ENCODE assay signal across 8 mouse cellular contexts in the genomic region with DNA sequence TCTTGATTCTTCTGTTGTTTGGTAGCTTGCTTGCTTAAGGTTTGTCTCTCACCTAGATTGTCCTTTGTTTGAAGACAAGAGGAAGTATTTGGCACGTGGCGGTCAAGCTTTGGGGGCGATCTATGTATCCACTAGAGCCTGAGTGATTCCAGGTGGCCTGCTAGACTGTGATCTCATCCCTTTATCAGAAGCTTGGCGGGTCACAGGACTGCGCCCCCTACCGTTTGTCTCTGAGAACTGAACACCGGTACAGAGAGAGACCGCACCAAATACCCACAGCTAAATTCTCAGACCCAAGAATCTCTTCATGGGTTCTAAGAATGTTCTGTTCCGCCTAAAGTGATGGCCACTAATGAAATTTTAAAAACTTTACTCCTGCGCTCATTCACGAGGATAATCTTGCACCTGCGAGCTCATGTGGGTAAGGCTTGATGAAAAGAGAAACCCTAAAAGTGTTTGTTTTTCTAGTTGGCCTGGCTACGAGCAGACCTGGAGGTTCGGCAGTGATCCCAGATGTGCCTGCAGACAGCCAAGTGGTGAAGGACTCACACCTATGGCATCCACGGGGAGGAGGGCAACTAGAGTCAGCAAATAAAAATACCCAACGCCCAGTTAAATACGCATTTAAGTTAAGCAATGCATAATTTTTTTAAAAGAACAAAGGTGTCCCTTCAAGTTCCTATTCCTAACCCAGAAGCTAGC. TPM values are rescaled to one million over a fixed set of nuclear protein-coding genes. Genes with fewer than 3 reads are reported as not detected.
DNase-seq lines count a peak whose midpoint lies in the region; ATAC-seq and TF ChIP-seq lines count a peak whose summit lies in the region.

No protein-coding gene starts in this region.

- no peak for DNase-seq in forebrain, postnatal 0 days
- peak; percentile 46 for DNase-seq in urinary bladder, postnatal 14 days (ENCODE audit: low spot score)
- no peak for DNase-seq in urinary bladder, postnatal 4 days (ENCODE audit: low spot score in 2 of 2)
- DNase-seq in embryo, embryonic 9.5 days (ENCODE audit: extremely low spot score), result peak; percentile 62
- DNase-seq in liver, adult 2 months (ENCODE audit: extremely low read depth, low read depth, low spot score), result peak; percentile 27
- peak; percentile 61 for DNase-seq in thymus, postnatal 4 days
- DNase-seq in yolk sac, embryonic 10.5 days (ENCODE audit: low spot score), result no peak

- no peaks in the 10 kb centered on the region for H3K27me3 ChIP-seq in forebrain, postnatal 0 days (ENCODE audit: insufficient read depth, low read length)
- H3K27me3 ChIP-seq in forebrain, embryonic 12.5 days, result no peaks in the 10 kb centered on the region
- H3K27me3 ChIP-seq in liver, adult 2 months (ENCODE audit: control insufficient read depth, insufficient read depth, low read length), result peaks cover 2% of the 10 kb centered on the region; the same call in 1 of the 2 replicates

- no peak for ATAC-seq in forebrain, postnatal 0 days
- no peak for ATAC-seq in forebrain, embryonic 12.5 days (ENCODE audit: low FRiP score)

- H3K4me2 ChIP-seq in forebrain, postnatal 0 days (ENCODE audit: low read depth), result no peak overlapping the region
- H3K4me2 ChIP-seq in forebrain, embryonic 12.5 days, result no peak overlapping the region

- H3K9me3 ChIP-seq in forebrain, postnatal 0 days (ENCODE audit: low read length), result no peaks in the 10 kb centered on the region
- no peaks in the 10 kb centered on the region for H3K9me3 ChIP-seq in forebrain, embryonic 12.5 days

- H3K4me1 ChIP-seq in forebrain, postnatal 0 days (ENCODE audit: insufficient read depth), result no peaks in the 10 kb centered on the region
- H3K4me1 ChIP-seq in forebrain, embryonic 12.5 days, result no peaks in the 10 kb centered on the region
- no peaks in the 10 kb centered on the region for H3K4me1 ChIP-seq in liver, adult 2 months (ENCODE audit: control insufficient read depth, insufficient read depth, low read length)

- H3K79me2 ChIP-seq in liver, adult 2 months (ENCODE audit: control insufficient read depth, insufficient read depth, low read length), result no peaks in the 10 kb centered on the region

- H3K9ac ChIP-seq in forebrain, postnatal 0 days, result no peak overlapping the region
- no peak overlapping the region for H3K9ac ChIP-seq in forebrain, embryonic 12.5 days
- no peak overlapping the region for H3K9ac ChIP-seq in liver, adult 2 months (ENCODE audit: low read depth, low read length)

- no peak overlapping the region for H3K27ac ChIP-seq in forebrain, postnatal 0 days (ENCODE audit: low read depth, low read length)
- no peak overlapping the region for H3K27ac ChIP-seq in forebrain, embryonic 12.5 days
- H3K27ac ChIP-seq in liver, adult 2 months (replicated peaks; ENCODE audit: insufficient read depth, low read depth, low read length), result no peak overlapping the region

- no peaks in the 10 kb centered on the region for H3K36me3 ChIP-seq in forebrain, postnatal 0 days (ENCODE audit: insufficient read depth)
- no peaks in the 10 kb centered on the region for H3K36me3 ChIP-seq in forebrain, embryonic 12.5 days (replicated peaks)
- H3K36me3 ChIP-seq in liver, adult 2 months (ENCODE audit: control insufficient read depth, insufficient read depth, low read length), result no peaks in the 10 kb centered on the region

- H3K4me3 ChIP-seq in forebrain, postnatal 0 days (ENCODE audit: low read depth, low read length), result no peak overlapping the region
- H3K4me3 ChIP-seq in forebrain, embryonic 12.5 days (replicated peaks), result no peak overlapping the region
- no peak overlapping the region for H3K4me3 ChIP-seq in liver, adult 2 months (ENCODE audit: insufficient read depth, low read depth, low read length)

- WGBS in forebrain, postnatal 0 days, result 42% methylated on average over 17 of the region's 17 CpGs
- WGBS in forebrain, embryonic 12.5 days, result 37% methylated on average over 17 of the region's 17 CpGs
- WGBS in liver, adult 2 months, result 17% methylated on average over 17 of the region's 17 CpGs

- TF ChIP-seq CTCF in forebrain, postnatal 0 days (IDR thresholded peaks at IDR 0.05; ENCODE audit: low read depth), result peak; percentile 33; the same call in 1 of the 2 replicates
- peak; percentile 79 for TF ChIP-seq CTCF in liver, adult 2 months (IDR thresholded peaks at IDR 0.05; ENCODE audit: low read depth, low read length)

- TF ChIP-seq POLR2A in liver, adult 2 months (IDR thresholded peaks at IDR 0.05; ENCODE audit: extremely low read depth, insufficient read depth, low read length), result no peak

RNA-seq across cellular contexts. Expression of a gene that starts 12.8 kb away (rescaled TPM):
- 0.08 and 0.86 TPM in 2 replicates for total RNA-seq in forebrain, postnatal 0 days (2014; rRNA removed)
- 0.05 and 0.38 TPM in 2 replicates for polyA plus RNA-seq in forebrain, postnatal 0 days (2015; fragmentation: Nextera tagmentation; extraction: Ambion mirVana)
- polyA plus RNA-seq in forebrain, embryonic 12.5 days (2016; fragmentation: Nextera tagmentation; extraction: Ambion mirVana), result 0.06 and 0.10 TPM in 2 replicates
- not detected in 2 replicates for total RNA-seq in liver, adult 2 months (2014; rRNA removed)
- polyA plus RNA-seq in liver, adult 2 months (2012; rRNA removed), result 0.04 TPM in 1 of 2 replicates, not detected in the other

RNA-seq across cellular contexts. Expression of a gene that starts 50.3 kb away (rescaled TPM):
- 0.54 and 3.4 TPM in 2 replicates for total RNA-seq in forebrain, postnatal 0 days (2014; rRNA removed)
- 0.53 and 0.97 TPM in 2 replicates for polyA plus RNA-seq in forebrain, postnatal 0 days (2015; fragmentation: Nextera tagmentation; extraction: Ambion mirVana)
- polyA plus RNA-seq in forebrain, embryonic 12.5 days (2016; fragmentation: Nextera tagmentation; extraction: Ambion mirVana), result 0.93 and 1.1 TPM in 2 replicates
- 0.07 and 0.18 TPM in 2 replicates for total RNA-seq in liver, adult 2 months (2014; rRNA removed)
- not detected in 2 replicates for polyA plus RNA-seq in liver, adult 2 months (2012; rRNA removed)

Comparison
In these comparisons a context has a peak if more than half of its experiments do, and no peak if none do; other contexts are left out.
1. DNase-seq: peak in urinary bladder, postnatal 14 days (single experiment), embryo, embryonic 9.5 days (single experiment), liver, adult 2 months (single experiment) and thymus, postnatal 4 days (single experiment); none in forebrain, postnatal 0 days (single experiment), urinary bladder, postnatal 4 days (0 of 2) and yolk sac, embryonic 10.5 days (single experiment).